Mouse (Mus musculus) spleen, embryonic (tissue): ENCODE measurements around the gene Rapgef4.

ENCODE experiments used
- CTCF ChIA-PET: fragments of 350-600 bp; sonication (Branson Sonifier 250); formaldehyde crosslinking; loops from one replicate; lab custom pipeline; 2022; lab: Charles Lee

Gene Rapgef4

GRCm38 (mm10) chr2:72026506-72026905 is 45.5 kb downstream of the Rapgef4 start:
- CTCF ChIA-PET, result no interaction called here

GRCm38 (mm10) chr2:72029081-72029480 is 48.0 kb downstream of the Rapgef4 start:
- CTCF ChIA-PET, result interaction anchor here (1.1 kb wide), 1 partner anchor 120 kb away, joined by 6 read pairs; no protein-coding TSS in a partner anchor

GRCm38 (mm10) chr2:72029586-72030144 is 48.6 kb downstream of the Rapgef4 start:
- CTCF ChIA-PET, result no interaction called here

GRCm38 (mm10) chr2:72031717-72032116 is 50.7 kb downstream of the Rapgef4 start:
- CTCF ChIA-PET, result no interaction called here

GRCm38 (mm10) chr2:72035616-72036015 is 54.6 kb downstream of the Rapgef4 start:
- CTCF ChIA-PET, result no interaction called here

GRCm38 (mm10) chr2:72037357-72037756 is 56.3 kb downstream of the Rapgef4 start:
- CTCF ChIA-PET, result no interaction called here

- CTCF ChIA-PET, result interaction anchor here (0.5 to 1.2 kb wide), 5 partner anchors 9 to 699 kb away, joined by 3 to 5 read pairs (median 3); no protein-coding TSS in a partner anchor
Measured at GRCm38 (mm10) chr2:72038235-72038634, 57.2 kb downstream of the Rapgef4 start.

- CTCF ChIA-PET, result interaction anchor here (0.5 to 1.2 kb wide), 7 partner anchors 9 to 699 kb away, joined by 3 to 5 read pairs (median 3); no protein-coding TSS in a partner anchor
Measured at GRCm38 (mm10) chr2:72038651-72039251, 57.7 kb downstream of the Rapgef4 start.

GRCm38 (mm10) chr2:72039522-72040045 is 58.5 kb downstream of the Rapgef4 start:
- CTCF ChIA-PET, result no interaction called here

GRCm38 (mm10) chr2:72041087-72041486 is 60.0 kb downstream of the Rapgef4 start:
- CTCF ChIA-PET, result no interaction called here

- CTCF ChIA-PET, result no interaction called here
Measured at GRCm38 (mm10) chr2:72042093-72042492, 61.1 kb downstream of the Rapgef4 start.

- CTCF ChIA-PET, result no interaction called here
Measured at GRCm38 (mm10) chr2:72044191-72044590, 63.2 kb downstream of the Rapgef4 start.

- CTCF ChIA-PET, result no interaction called here
Measured at GRCm38 (mm10) chr2:72045024-72045423, 64.0 kb downstream of the Rapgef4 start.

GRCm38 (mm10) chr2:72045659-72046058 is 64.6 kb downstream of the Rapgef4 start:
- CTCF ChIA-PET, result interaction anchor here (0.6 kb wide), 1 partner anchor 336 kb away, joined by 4 read pairs; no protein-coding TSS in a partner anchor

- CTCF ChIA-PET, result no interaction called here
Measured at GRCm38 (mm10) chr2:72050451-72050850, 69.4 kb downstream of the Rapgef4 start.

- CTCF ChIA-PET, result no interaction called here
Measured at GRCm38 (mm10) chr2:72054280-72054679, 73.2 kb downstream of the Rapgef4 start.

GRCm38 (mm10) chr2:72054736-72055135 is 73.7 kb downstream of the Rapgef4 start:
- CTCF ChIA-PET, result no interaction called here

- CTCF ChIA-PET, result no interaction called here
Measured at GRCm38 (mm10) chr2:72055476-72055875, 74.4 kb downstream of the Rapgef4 start.

GRCm38 (mm10) chr2:72056081-72056874 is 75.2 kb downstream of the Rapgef4 start:
- CTCF ChIA-PET, result no interaction called here

- CTCF ChIA-PET, result no interaction called here
Measured at GRCm38 (mm10) chr2:72062931-72063330, 81.9 kb downstream of the Rapgef4 start.

GRCm38 (mm10) chr2:72068505-72068904 is 87.5 kb downstream of the Rapgef4 start:
- CTCF ChIA-PET, result no interaction called here

GRCm38 (mm10) chr2:72070086-72070485 is 89.0 kb downstream of the Rapgef4 start:
- CTCF ChIA-PET, result no interaction called here
